Mouse (Mus musculus) regulatory T cell (primary cell): ENCODE measurements at regions not wholly inside any gene's neighbourhood (a gene's known extent, or its start where the extent isn't known, plus 50 kb on each side); places are given as distances from the start of the nearest gene placed in this dataset.
"Not testable (repeated sequence)": the region's sequence is repeated elsewhere in the genome, so short reads cannot be mapped to it uniquely, and the experiment has no call there.

Experiments
- in situ Hi-C: fragments of 300-600 bp; cut with MboI, MseI; formaldehyde crosslinking; loops from one replicate; pipeline ENCODE4 v1.15.1; 2025; ENCODE audit warnings: high pct_unique_total_duplicates

GRCm38 (mm10) chr13:7967886-7968285, 234.8 kb upstream of the Adarb2 start:
- in situ Hi-C loops, result no loop called here

GRCm38 (mm10) chr13:7994198-7994597, 208.5 kb upstream of the Adarb2 start:
- in situ Hi-C loops, result no loop called here

GRCm38 (mm10) chr13:8030096-8030495, 172.6 kb upstream of the Adarb2 start:
- in situ Hi-C loops, result not testable (repeated sequence)

GRCm38 (mm10) chr13:8050930-8051495, 151.7 kb upstream of the Adarb2 start:
- in situ Hi-C loops, result no loop called here

GRCm38 (mm10) chr13:8056122-8056818, 146.4 kb upstream of the Adarb2 start:
- in situ Hi-C loops, result no loop called here

- in situ Hi-C loops, result no loop called here
Measured at GRCm38 (mm10) chr13:8087154-8087553, 115.5 kb upstream of the Adarb2 start.

GRCm38 (mm10) chr13:8089519-8089918, 113.1 kb upstream of the Adarb2 start:
- in situ Hi-C loops, result no loop called here

GRCm38 (mm10) chr13:8108701-8109100, 94.0 kb upstream of the Adarb2 start:
- in situ Hi-C loops, result no loop called here

- in situ Hi-C loops, result no loop called here
Measured at GRCm38 (mm10) chr13:8112953-8113352, 89.7 kb upstream of the Adarb2 start.

- in situ Hi-C loops, result no loop called here
Measured at GRCm38 (mm10) chr13:8119013-8119412, 83.7 kb upstream of the Adarb2 start.

GRCm38 (mm10) chr13:8119986-8120385, 82.7 kb upstream of the Adarb2 start:
- in situ Hi-C loops, result loop anchor here (10.0 kb wide), 1 partner anchor 1505 kb away; no protein-coding TSS in a partner anchor

- in situ Hi-C loops, result no loop called here
Measured at GRCm38 (mm10) chr13:8134764-8135163, 67.9 kb upstream of the Adarb2 start.

- in situ Hi-C loops, result no loop called here
Measured at GRCm38 (mm10) chr13:8139396-8139795, 63.3 kb upstream of the Adarb2 start.

GRCm38 (mm10) chr13:8152168-8152567, 50.5 kb upstream of the Adarb2 start:
- in situ Hi-C loops, result no loop called here
